Mouse (Mus musculus) heart, embryonic 14.5 days (tissue): ENCODE measurements around the gene Leng9. TPM values are rescaled to one million over a fixed set of nuclear protein-coding genes. Genes with fewer than 3 reads are reported as not detected.

Source experiments
- ATAC-seq: fragments of 200-750 bp; cut with Nextera tagmentation; 2 replicates; pipeline ENCODE4 v1.8.0; 2017; ENCODE audit warnings: low read depth, moderate TSS enrichment; ENCODE audit not compliant: insufficient number of reproducible peaks, insufficient read depth, low FRiP score
- H3K27ac ChIP-seq, 2 experiments: fragments of 200-500 bp in 1 of 2; fragments of 300-500 bp in 1 of 2; sonication (generic) in 1 of 2; replicated peaks in 1 of 2; 2 replicates each; pipeline ENCODE4 v1.5.1; 2012 to 2014; ENCODE audit warnings: low read depth in 2 of 2, low read length in 2 of 2, control low read depth in 1 of 2, mild to moderate bottlenecking in 1 of 2, mixed read lengths in 1 of 2; ENCODE audit not compliant: control insufficient read depth in 1 of 2, insufficient read depth in 1 of 2
- H3K27me3 ChIP-seq: fragments of 300-500 bp; sonication (generic); 2 replicates; pipeline ENCODE4 v1.6.1; 2014; ENCODE audit warnings: mild to moderate bottlenecking, low read length, control low read depth; ENCODE audit not compliant: control insufficient read depth, insufficient read depth
- H3K36me3 ChIP-seq: fragments of 300-500 bp; sonication (generic); 2 replicates; pipeline ENCODE4 v1.6.1; 2014; ENCODE audit warnings: mild to moderate bottlenecking, control low read depth, low read length, mixed read lengths; ENCODE audit not compliant: control insufficient read depth, insufficient read depth
- H3K4me1 ChIP-seq, 2 experiments: fragments of 200-500 bp in 1 of 2; fragments of 300-500 bp in 1 of 2; sonication (generic) in 1 of 2; 2 replicates each; pipeline ENCODE4 v1.6.1; 2012 to 2014; ENCODE audit warnings: low read length in 2 of 2, control low read depth in 1 of 2, mixed read lengths in 1 of 2; ENCODE audit not compliant: control insufficient read depth in 2 of 2, insufficient read depth in 2 of 2
- H3K4me2 ChIP-seq: fragments of 300-500 bp; sonication (generic); 2 replicates; pipeline ENCODE4 v1.6.1; 2014; ENCODE audit warnings: mild to moderate bottlenecking, low read length
- H3K4me3 ChIP-seq, 2 experiments: fragments of 200-500 bp in 1 of 2; fragments of 300-500 bp in 1 of 2; sonication (generic) in 1 of 2; 2 replicates each; pipeline ENCODE4 v1.5.1; 2012 to 2014; ENCODE audit warnings: low read length in 2 of 2, mild to moderate bottlenecking in 2 of 2, control low read depth in 1 of 2, low read depth in 1 of 2, moderate library complexity in 1 of 2; ENCODE audit not compliant: control insufficient read depth in 1 of 2, insufficient read depth in 1 of 2
- H3K9ac ChIP-seq: fragments of 300-500 bp; sonication (generic); 2 replicates; pipeline ENCODE4 v1.6.1; 2014; ENCODE audit warnings: mild to moderate bottlenecking, low read length
- H3K9me3 ChIP-seq: fragments of 300-500 bp; sonication (generic); 2 replicates; pipeline ENCODE4 v1.6.1; 2016; ENCODE audit warnings: low read length, control low read depth; ENCODE audit not compliant: control insufficient read depth
- WGBS: fragments of 180-500 bp; shearing (Covaris S2); extraction: QIAGEN DNeasy Blood & Tissue Kit; methylation state at CpG from one replicate; pipeline ENCODE4 v1.1.7; 2014; 5-methylcytosine and 5-hydroxymethylcytosine counted together
- polyA plus RNA-seq: library from polyadenylated mRNA; unstranded; fragments of >200 nt; fragmentation: Nextera tagmentation; extraction: Ambion mirVana; gene quantifications from 2 replicates; pipeline ENCODE4 v1.2.1, GENCODE M21; 2014

The Leng9 gene
- polyA plus RNA-seq, 1 experiment from 2014 or later: 1.5 TPM

- 1% methylated on average over 16 of the region's 16 CpGs for WGBS
- peaks cover 36% of the 10 kb centered on the region for H3K36me3 ChIP-seq
- peak overlapping the region; percentile 91 for H3K9ac ChIP-seq
- peak overlapping the region; percentile 83 for H3K4me2 ChIP-seq
- peak overlapping the region; percentile 66 to 93 for H3K4me3 ChIP-seq
- H3K27ac ChIP-seq: peak overlapping the region; percentile 45 to 91
- H3K9me3 ChIP-seq: no peaks in the 10 kb centered on the region
- H3K27me3 ChIP-seq: no peaks in the 10 kb centered on the region
- peak; percentile 6; the same call in 1 of the 2 replicates for ATAC-seq
- peaks cover 0 to 18% of the 10 kb centered on the region in 2 experiments; a peak in 3 of 4 replicates for H3K4me1 ChIP-seq
Observed at GRCm38 (mm10) chr7:4136404-4136770, 13.8 kb downstream of the Leng9 start.

- Histone ChIP-seq H3K27ac (no peak overlapping the region), H3K9me3 (no peaks in the 10 kb centered on the region), H3K4me2 (no peak overlapping the region), H3K4me1 (peaks cover 0 to 26% of the 10 kb centered on the region in 2 experiments; a peak in 3 of 4 replicates), H3K27me3 (no peaks in the 10 kb centered on the region), H3K9ac (no peak overlapping the region), H3K4me3 (no peak overlapping the region), H3K36me3 (peaks cover 21% of the 10 kb centered on the region)
- no peak for ATAC-seq
- WGBS: 92% methylated on average over 5 of the region's 5 CpGs
Observed at GRCm38 (mm10) chr7:4134911-4135310, 15.3 kb downstream of the Leng9 start.

- WGBS: 71% methylated on average over 5 of the region's 7 CpGs
- ATAC-seq: no peak
- no peaks in the 10 kb centered on the region for H3K27me3 ChIP-seq
- H3K9me3 ChIP-seq: no peaks in the 10 kb centered on the region
- H3K4me3 ChIP-seq: no peak overlapping the region
- peaks cover 0 to 23% of the 10 kb centered on the region in 2 experiments; a peak in 2 of 4 replicates for H3K4me1 ChIP-seq
- H3K4me2 ChIP-seq: no peak overlapping the region
- no peak overlapping the region for H3K27ac ChIP-seq
- no peak overlapping the region for H3K9ac ChIP-seq
- H3K36me3 ChIP-seq: peaks cover 2% of the 10 kb centered on the region
Observed at GRCm38 (mm10) chr7:4132998-4133397, 17.2 kb downstream of the Leng9 start.

GRCm38 (mm10) chr7:4132581-4132980 lies 17.6 kb downstream of the Leng9 start:
- no peak for ATAC-seq
- no peak overlapping the region for H3K27ac ChIP-seq
- WGBS: 93% methylated on average over 3 of the region's 3 CpGs

GRCm38 (mm10) chr7:4131964-4132363 lies 18.2 kb downstream of the Leng9 start:
- no peaks in the 10 kb centered on the region for H3K9me3 ChIP-seq
- no peak overlapping the region for H3K4me2 ChIP-seq
- H3K4me1 ChIP-seq: peaks cover 0 to 17% of the 10 kb centered on the region in 2 experiments; a peak in 2 of 4 replicates
- H3K27me3 ChIP-seq: no peaks in the 10 kb centered on the region
- no peak overlapping the region for H3K4me3 ChIP-seq
- ATAC-seq: no peak
- H3K36me3 ChIP-seq: no peaks in the 10 kb centered on the region
- H3K9ac ChIP-seq: no peak overlapping the region
- H3K27ac ChIP-seq: no peak overlapping the region
- WGBS: 87% methylated on average over 8 of the region's 8 CpGs

More at GRCm38 (mm10) chr7:4132581-4132980, 17.6 kb downstream of the Leng9 start:
- Histone ChIP-seq H3K9ac (no peak overlapping the region), H3K9me3 (no peaks in the 10 kb centered on the region), H3K4me2 (no peak overlapping the region), H3K4me1 (peaks cover 0 to 18% of the 10 kb centered on the region in 2 experiments; a peak in 2 of 4 replicates), H3K36me3 (no peaks in the 10 kb centered on the region), H3K4me3 (no peak overlapping the region), H3K27me3 (no peaks in the 10 kb centered on the region)

- no peak overlapping the region; the same call in 1 of the 2 replicates for H3K9ac ChIP-seq
Observed at GRCm38 (mm10) chr7:4130686-4131452, 19.3 kb downstream of the Leng9 start.

GRCm38 (mm10) chr7:4128860-4129259 lies 21.3 kb downstream of the Leng9 start:
- Histone ChIP-seq H3K9ac (no peak overlapping the region), H3K27ac (no peak overlapping the region), H3K4me1 (peaks cover 3 to 15% of the 10 kb centered on the region in 2 experiments; a peak in 3 of 4 replicates), H3K27me3 (no peaks in the 10 kb centered on the region), H3K36me3 (no peaks in the 10 kb centered on the region), H3K9me3 (no peaks in the 10 kb centered on the region), H3K4me2 (no peak overlapping the region), H3K4me3 (no peak overlapping the region)
- ATAC-seq: no peak
- 39% methylated on average over 6 of the region's 6 CpGs for WGBS

More at GRCm38 (mm10) chr7:4130686-4131452, 19.3 kb downstream of the Leng9 start:
- no peaks in the 10 kb centered on the region for H3K36me3 ChIP-seq
- H3K4me1 ChIP-seq: peaks cover 0 to 17% of the 10 kb centered on the region in 2 experiments; a peak in 2 of 4 replicates
- 28% methylated on average over 13 of the region's 13 CpGs for WGBS
- H3K27me3 ChIP-seq: no peaks in the 10 kb centered on the region
- H3K4me2 ChIP-seq: peak overlapping the region; percentile 16; the same call in 1 of the 2 replicates
- ATAC-seq: peak; percentile 29; the same call in 1 of the 2 replicates
- no peak overlapping the region for H3K4me3 ChIP-seq
- H3K27ac ChIP-seq: no peak overlapping the region
- H3K9me3 ChIP-seq: no peaks in the 10 kb centered on the region
